Mouse (Mus musculus) embryonic facial prominence, embryonic 11.5 days (tissue): Measurements from ENCODE around the gene Inhba. TPM values are rescaled to one million over a fixed set of nuclear protein-coding genes. Genes with fewer than 3 reads are reported as not detected.

Experiments used
- ATAC-seq: fragments of 200-750 bp; cut with Nextera tagmentation; replicated peaks from 2 replicates; pipeline ENCODE4 v1.8.0; 2017; ENCODE audit warnings: low read depth; ENCODE audit not compliant: insufficient number of reproducible peaks, low FRiP score, low TSS enrichment
- DNase-seq: peaks from one replicate; pipeline ENCODE4 v3.0.0-alpha.2; 2015; ENCODE audit warnings: low spot score
- H3K27ac ChIP-seq: fragments of 300-500 bp; sonication (generic); replicated peaks from 2 replicates; pipeline ENCODE4 v1.5.1; 2014; ENCODE audit warnings: mild to moderate bottlenecking, low read depth, low read length, control low read depth
- H3K27me3 ChIP-seq: fragments of 300-500 bp; sonication (generic); 2 replicates; pipeline ENCODE4 v1.6.1; 2014; ENCODE audit warnings: mild to moderate bottlenecking, low read length, moderate library complexity, mixed read lengths; ENCODE audit not compliant: control insufficient read depth, insufficient read depth
- H3K36me3 ChIP-seq: fragments of 300-500 bp; sonication (generic); replicated peaks from 2 replicates; pipeline ENCODE4 v1.6.1; 2014; ENCODE audit warnings: low read depth, mild to moderate bottlenecking, low read length, moderate library complexity, mixed read lengths; ENCODE audit not compliant: control insufficient read depth, insufficient read depth
- H3K4me1 ChIP-seq: fragments of 300-500 bp; sonication (generic); 2 replicates; pipeline ENCODE4 v1.6.1; 2014; ENCODE audit warnings: low read length, mixed read lengths; ENCODE audit not compliant: control insufficient read depth, insufficient read depth
- H3K4me2 ChIP-seq: fragments of 300-500 bp; sonication (generic); 2 replicates; pipeline ENCODE4 v1.6.1; 2014; ENCODE audit warnings: low read depth, mild to moderate bottlenecking, control low read depth, low read length, moderate library complexity
- H3K4me3 ChIP-seq: fragments of 300-500 bp; sonication (generic); 2 replicates; pipeline ENCODE4 v1.5.1; 2014; ENCODE audit warnings: low read depth, low read length, control low read depth
- H3K9ac ChIP-seq: fragments of 300-500 bp; sonication (generic); replicated peaks from 2 replicates; pipeline ENCODE4 v1.6.1; 2014; ENCODE audit warnings: mild to moderate bottlenecking, control low read depth, low read length
- H3K9me3 ChIP-seq: fragments of 300-500 bp; sonication (generic); replicated peaks from 2 replicates; pipeline ENCODE4 v1.6.1; 2016; ENCODE audit warnings: mild to moderate bottlenecking, low read length, inconsistent platforms, mixed read lengths; ENCODE audit not compliant: control insufficient read depth
- WGBS: fragments of 180-500 bp; shearing (Covaris S2); extraction: QIAGEN DNeasy Blood & Tissue Kit; methylation state at CpG from one replicate; pipeline ENCODE4 v1.1.7; 2014; 5-methylcytosine and 5-hydroxymethylcytosine counted together
- polyA plus RNA-seq: library from polyadenylated mRNA; unstranded; fragments of >200 nt; fragmentation: Nextera tagmentation; extraction: Ambion mirVana; gene quantifications from 2 replicates; pipeline ENCODE4 v1.2.1, GENCODE M21; 2014

Inhba gene
- polyA plus RNA-seq, 1 experiment from 2014 or later, result 4.4 TPM

- Histone ChIP-seq H3K4me3 (no peak overlapping the region), H3K9ac (no peak overlapping the region), H3K27ac (no peak overlapping the region), H3K4me1 (no peaks in the 10 kb centered on the region), H3K27me3 (no peaks in the 10 kb centered on the region), H3K36me3 (no peaks in the 10 kb centered on the region), H3K4me2 (no peak overlapping the region), H3K9me3 (no peaks in the 10 kb centered on the region)
- ATAC-seq, result no peak
- no peak for DNase-seq
- WGBS, result 85% methylated on average over 5 of the region's 5 CpGs
Observed at GRCm38 (mm10) chr13:16030557-16031057, 19.0 kb downstream of the Inhba start.

DNA sequence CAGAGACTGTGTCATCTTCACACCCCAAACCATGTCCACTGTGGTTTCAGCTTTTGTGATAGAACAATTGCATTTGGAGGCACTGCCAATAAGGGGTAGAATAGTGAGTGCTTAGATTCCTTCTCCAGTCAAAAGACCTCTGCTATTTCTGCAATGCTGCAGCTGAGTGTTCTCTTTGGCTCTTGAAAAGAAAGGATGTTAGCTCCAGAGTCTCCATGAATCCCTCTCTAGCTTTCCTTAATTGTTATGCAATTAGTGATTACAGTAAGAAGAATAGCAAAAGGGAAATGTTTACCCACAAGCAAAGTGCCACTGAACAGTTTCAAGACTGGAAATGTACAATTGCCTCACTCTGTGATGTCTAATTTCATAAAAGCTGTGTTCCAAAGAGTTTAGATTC, 20.8 kb downstream of the Inhba start:
- Histone ChIP-seq H3K27me3 (no peaks in the 10 kb centered on the region), H3K4me3 (no peak overlapping the region), H3K4me1 (no peaks in the 10 kb centered on the region), H3K9ac (no peak overlapping the region), H3K27ac (no peak overlapping the region), H3K36me3 (no peaks in the 10 kb centered on the region), H3K4me2 (no peak overlapping the region), H3K9me3 (no peaks in the 10 kb centered on the region)
- ATAC-seq, result no peak
- no peak for DNase-seq

DNA sequence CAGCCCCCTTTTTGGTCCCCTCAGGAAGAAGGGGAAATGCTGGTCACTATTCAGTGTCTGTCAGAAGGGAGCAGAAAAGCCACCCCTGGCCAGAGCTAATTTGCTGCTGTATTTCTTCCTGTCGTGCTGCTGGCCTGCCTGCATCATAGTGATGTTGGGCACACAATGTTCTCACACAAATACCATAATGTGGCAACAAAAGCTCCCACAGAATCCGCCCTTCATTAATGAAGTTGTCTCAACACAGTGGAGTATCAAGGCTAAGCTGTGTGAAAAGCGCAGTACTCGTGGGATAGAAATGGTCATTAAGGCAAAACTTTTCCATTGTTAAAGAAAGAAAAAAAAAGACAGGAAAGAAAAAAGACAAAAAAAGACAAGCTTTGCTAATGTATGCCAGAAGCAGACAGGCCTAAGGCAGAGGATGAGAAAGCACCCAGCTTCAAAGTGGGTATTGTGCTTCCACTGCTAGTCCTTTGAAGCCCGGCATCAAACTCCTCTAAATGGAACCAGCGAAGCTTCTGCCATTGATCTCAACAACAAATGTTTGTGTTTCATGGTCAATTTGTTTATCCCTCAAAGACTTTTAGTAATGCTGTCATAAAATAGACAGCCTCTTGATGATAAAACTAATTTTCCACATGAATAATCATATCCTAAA, 21.4 kb downstream of the Inhba start:
- Histone ChIP-seq H3K36me3 (no peaks in the 10 kb centered on the region), H3K9ac (no peak overlapping the region), H3K4me3 (no peak overlapping the region), H3K9me3 (no peaks in the 10 kb centered on the region), H3K27ac (no peak overlapping the region), H3K4me2 (no peak overlapping the region), H3K4me1 (no peaks in the 10 kb centered on the region), H3K27me3 (no peaks in the 10 kb centered on the region)
- 55% methylated on average over 6 of the region's 6 CpGs for WGBS
- ATAC-seq (no peak), DNase-seq (no peak)

GRCm38 (mm10) chr13:16069079-16069478, 57.4 kb downstream of the Inhba start:
- H3K4me3 ChIP-seq, result no peak overlapping the region
- H3K4me1 ChIP-seq, result no peaks in the 10 kb centered on the region
- no peak overlapping the region for H3K4me2 ChIP-seq
- no peaks in the 10 kb centered on the region for H3K9me3 ChIP-seq
- no peak overlapping the region for H3K9ac ChIP-seq
- H3K27ac ChIP-seq, result no peak overlapping the region
- DNase-seq (no peak), ATAC-seq (no peak)
- no peaks in the 10 kb centered on the region for H3K36me3 ChIP-seq
- WGBS, result 94% methylated on average over 2 of the region's 2 CpGs
- H3K27me3 ChIP-seq, result no peaks in the 10 kb centered on the region

- H3K27me3 ChIP-seq, result no peaks in the 10 kb centered on the region
- no peaks in the 10 kb centered on the region for H3K36me3 ChIP-seq
- H3K4me1 ChIP-seq, result no peaks in the 10 kb centered on the region
- 90% methylated on average over 5 of the region's 5 CpGs for WGBS
- no peaks in the 10 kb centered on the region for H3K9me3 ChIP-seq
- DNase-seq, result no peak
- H3K4me2 ChIP-seq, result no peak overlapping the region
- H3K4me3 ChIP-seq, result no peak overlapping the region
- H3K27ac ChIP-seq, result no peak overlapping the region
- no peak overlapping the region for H3K9ac ChIP-seq
- ATAC-seq, result no peak
Observed at GRCm38 (mm10) chr13:16077276-16077675, 65.6 kb downstream of the Inhba start.

- no peak overlapping the region for H3K4me3 ChIP-seq
- DNase-seq (no peak), ATAC-seq (no peak)
- no peak overlapping the region for H3K27ac ChIP-seq
- no peaks in the 10 kb centered on the region for H3K4me1 ChIP-seq
- no peaks in the 10 kb centered on the region for H3K36me3 ChIP-seq
- no peaks in the 10 kb centered on the region for H3K27me3 ChIP-seq
- H3K9me3 ChIP-seq, result no peaks in the 10 kb centered on the region
- H3K4me2 ChIP-seq, result no peak overlapping the region
- H3K9ac ChIP-seq, result no peak overlapping the region
- WGBS, result 78% methylated on average over 7 of the region's 7 CpGs
Observed at GRCm38 (mm10) chr13:16078216-16078731, 66.6 kb downstream of the Inhba start.

DNA sequence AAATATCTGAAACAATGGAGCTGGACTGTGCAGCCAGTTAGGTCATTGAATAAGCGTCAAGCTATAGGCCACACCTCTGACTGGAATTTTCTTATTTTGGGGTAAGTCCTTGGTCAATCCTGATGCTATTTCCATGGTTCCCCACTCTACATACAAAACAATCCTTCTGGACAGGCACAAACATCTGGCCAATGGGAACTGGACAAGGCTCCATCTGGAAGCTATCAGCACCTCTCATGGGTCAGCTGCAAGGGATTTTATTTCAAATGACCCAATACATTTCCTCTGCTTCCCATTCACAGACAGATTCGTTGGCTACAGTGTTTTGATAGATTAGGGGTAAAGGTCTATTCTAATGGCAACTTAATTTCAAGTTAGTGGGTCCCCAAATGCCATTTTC, 68.6 kb downstream of the Inhba start:
- Histone ChIP-seq H3K4me3 (no peak overlapping the region), H3K9ac (no peak overlapping the region), H3K4me2 (no peak overlapping the region), H3K9me3 (no peaks in the 10 kb centered on the region), H3K27ac (no peak overlapping the region), H3K27me3 (no peaks in the 10 kb centered on the region), H3K36me3 (no peaks in the 10 kb centered on the region), H3K4me1 (no peaks in the 10 kb centered on the region)
- ATAC-seq (no peak; the same call in 1 of the 2 replicates), DNase-seq (peak; percentile 47)
- WGBS, result 32% methylated on average over 2 of the region's 2 CpGs
